Comparison of ENCODE assay signal across 19 mouse cellular contexts in the genomic region with DNA sequence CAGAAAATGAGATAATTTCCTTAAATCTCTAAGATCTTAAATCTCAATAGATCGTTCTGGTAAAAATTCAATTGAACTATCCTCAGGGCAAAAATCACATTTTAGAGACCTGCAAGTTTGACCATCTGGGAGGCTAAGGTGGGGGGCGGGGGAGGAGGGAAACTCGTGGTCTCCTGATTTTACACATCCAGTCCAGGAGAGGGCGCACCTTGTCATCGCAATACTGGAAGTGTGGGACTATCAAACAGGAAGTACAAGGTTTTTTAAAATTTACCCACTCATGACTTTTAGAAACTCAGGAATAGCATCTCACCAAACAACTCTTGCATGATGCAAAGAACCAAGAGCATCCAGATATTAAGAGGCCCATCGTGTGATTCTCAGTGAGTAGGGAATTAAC.
DNase-seq lines count a peak whose midpoint lies in the region; ATAC-seq and TF ChIP-seq lines count a peak whose summit lies in the region.
"Had no signal": no experiment of that assay in that cellular context is flagged by ENCODE, and none has a peak within 500 bp of the region (broad histone marks: within the 10 kb centered on the region; RNA-seq: fewer than 3 reads in every experiment).

No protein-coding gene starts in this region.

- H3K4me1 ChIP-seq in kidney, postnatal 0 days (replicated peaks; ENCODE audit: insufficient read depth, low read length), result no peaks in the 10 kb centered on the region
- no peaks in the 10 kb centered on the region for H3K4me1 ChIP-seq in lung, postnatal 0 days (ENCODE audit: insufficient read depth, low read depth, low read length)
- H3K4me1 ChIP-seq: heart, embryonic 12.5 days; limb, embryonic 10.5 days; lung, embryonic 15.5 days; midbrain, embryonic 10.5 days had no signal

- no peak overlapping the region for H3K4me2 ChIP-seq in kidney, postnatal 0 days (ENCODE audit: low read length)
- no peak overlapping the region for H3K4me2 ChIP-seq in lung, postnatal 0 days (replicated peaks; ENCODE audit: low read depth, low read length)
- H3K4me2 ChIP-seq: heart, embryonic 12.5 days; lung, embryonic 15.5 days had no signal

- TF ChIP-seq EP300 in lung, postnatal 0 days (IDR thresholded peaks at IDR 0.05), result no peak

- H3K9ac ChIP-seq in kidney, postnatal 0 days (ENCODE audit: low read depth, low read length), result no peak overlapping the region
- H3K9ac ChIP-seq in lung, postnatal 0 days (replicated peaks; ENCODE audit: low read depth), result no peak overlapping the region
- H3K9ac ChIP-seq: forebrain, postnatal 0 days; heart, embryonic 12.5 days; lung, embryonic 15.5 days had no signal

- H3K36me3 ChIP-seq in kidney, postnatal 0 days (ENCODE audit: insufficient read depth, low read length), result no peaks in the 10 kb centered on the region
- H3K36me3 ChIP-seq in lung, postnatal 0 days (ENCODE audit: insufficient read depth, low read length), result no peaks in the 10 kb centered on the region
- H3K36me3 ChIP-seq: heart, embryonic 12.5 days; limb, embryonic 10.5 days; lung, embryonic 15.5 days; midbrain, embryonic 10.5 days had no signal

- no peak overlapping the region for H3K27ac ChIP-seq in kidney, postnatal 0 days
- no peak overlapping the region for H3K27ac ChIP-seq in lung, postnatal 0 days (ENCODE audit: low read length)
- H3K27ac ChIP-seq: limb, embryonic 10.5 days; lung, embryonic 15.5 days; midbrain, embryonic 10.5 days had no signal

- H3K4me3 ChIP-seq in kidney, postnatal 0 days (replicated peaks; ENCODE audit: low read depth, low read length), result no peak overlapping the region
- no peak overlapping the region for H3K4me3 ChIP-seq in lung, postnatal 0 days (ENCODE audit: low read depth, low read length)
- H3K4me3 ChIP-seq: erythroblast, embryonic 14.5 days; heart, embryonic 12.5 days; limb, embryonic 10.5 days; lung, embryonic 15.5 days; midbrain, embryonic 10.5 days; myocyte had no signal

- 87% methylated on average over 6 of the region's 6 CpGs for WGBS in kidney, postnatal 0 days
- WGBS in lung, postnatal 0 days, result 86% methylated on average over 6 of the region's 6 CpGs

- no peak for DNase-seq in kidney, postnatal 0 days (ENCODE audit: low spot score)
- no peak for DNase-seq in kidney, postnatal 14 days
- no peak for DNase-seq in lung, postnatal 0 days (ENCODE audit: low spot score)
- DNase-seq in lung, postnatal 14 days, result no peak
- peak; percentile 5 for DNase-seq in Muller cell, postnatal 12 days (ENCODE audit: inconsistent ontology term)
- peak; percentile 3 for DNase-seq in retina, postnatal 1 day
- DNase-seq in gastrocnemius, adult 18-20 months (ENCODE audit: low spot score), result no peak
- no peak for DNase-seq in thymus, postnatal 10 days (ENCODE audit: low spot score in 2 of 2)
- DNase-seq: cerebellum, adult 11-12 months; forebrain, postnatal 0 days; gastrocnemius, postnatal 36 days; right cerebral cortex, postnatal 14 days had no signal

- H3K9me3 ChIP-seq in kidney, postnatal 0 days (replicated peaks; ENCODE audit: low read length), result no peaks in the 10 kb centered on the region
- H3K9me3 ChIP-seq in lung, postnatal 0 days (ENCODE audit: low read length), result no peaks in the 10 kb centered on the region
- H3K9me3 ChIP-seq: heart, embryonic 12.5 days; limb, embryonic 10.5 days; lung, embryonic 15.5 days; midbrain, embryonic 10.5 days had no signal

- TF ChIP-seq CTCF in kidney, postnatal 0 days (IDR thresholded peaks at IDR 0.05; ENCODE audit: low read depth), result peak; percentile 45; the same call in 1 of the 2 replicates
- TF ChIP-seq CTCF in lung, postnatal 0 days (IDR thresholded peaks at IDR 0.05), result peak; percentile 14; the same call in 1 of the 2 replicates

- no peaks in the 10 kb centered on the region for H3K27me3 ChIP-seq in kidney, postnatal 0 days (ENCODE audit: insufficient read depth, low read length)
- no peaks in the 10 kb centered on the region for H3K27me3 ChIP-seq in lung, postnatal 0 days (replicated peaks; ENCODE audit: insufficient read depth, low read length)
- H3K27me3 ChIP-seq: heart, embryonic 12.5 days; lung, embryonic 15.5 days had no signal

- no peak for ATAC-seq in kidney, postnatal 0 days (replicated peaks; ENCODE audit: low FRiP score, low read depth)
- ATAC-seq in lung, postnatal 0 days, result no peak
- ATAC-seq: forebrain, postnatal 0 days; intestine, embryonic 16.5 days had no signal

Comparison
In these comparisons a context has a peak if more than half of its experiments do, and no peak if none do; other contexts are left out.
1. DNase-seq: peak in Muller cell, postnatal 12 days (single experiment) and retina, postnatal 1 day (single experiment); none in kidney, postnatal 0 days (single experiment), kidney, postnatal 14 days (single experiment), lung, postnatal 0 days (single experiment), lung, postnatal 14 days (single experiment), gastrocnemius, adult 18-20 months (single experiment) and thymus, postnatal 10 days (0 of 2).